Mouse (Mus musculus) limb, embryonic 15.5 days (tissue): ENCODE measurements around the gene Olfr1028. TPM values are rescaled to one million over a fixed set of nuclear protein-coding genes. Genes with fewer than 3 reads are reported as not detected.

Source experiments
- ATAC-seq: fragments of 200-750 bp; cut with Nextera tagmentation; 2 replicates; pipeline ENCODE4 v1.8.0; 2017; ENCODE audit warnings: low read depth, moderate TSS enrichment; ENCODE audit not compliant: insufficient number of reproducible peaks, low FRiP score, low TSS enrichment
- H3K27ac ChIP-seq: fragments of 300-500 bp; sonication (generic); 2 replicates; pipeline ENCODE4 v1.5.1; 2015; ENCODE audit warnings: moderate library complexity, mild to moderate bottlenecking, inconsistent platforms
- H3K27me3 ChIP-seq: fragments of 300-500 bp; sonication (generic); 2 replicates; pipeline ENCODE4 v1.6.1; 2015; ENCODE audit warnings: inconsistent platforms
- H3K36me3 ChIP-seq: fragments of 300-500 bp; sonication (generic); 2 replicates; pipeline ENCODE4 v1.6.1; 2015; ENCODE audit warnings: inconsistent platforms
- H3K4me1 ChIP-seq: fragments of 300-500 bp; sonication (generic); 2 replicates; pipeline ENCODE4 v1.6.1; 2015; ENCODE audit warnings: inconsistent platforms
- H3K4me2 ChIP-seq: fragments of 300-500 bp; sonication (generic); 2 replicates; pipeline ENCODE4 v1.6.1; 2015; ENCODE audit warnings: mild to moderate bottlenecking, inconsistent platforms
- H3K4me3 ChIP-seq: fragments of 300-500 bp; sonication (generic); 2 replicates; pipeline ENCODE4 v1.5.1; 2015; ENCODE audit warnings: mild to moderate bottlenecking, inconsistent platforms
- H3K9ac ChIP-seq: fragments of 300-500 bp; sonication (generic); 2 replicates; pipeline ENCODE4 v1.6.1; 2015; ENCODE audit warnings: inconsistent platforms
- H3K9me3 ChIP-seq: fragments of 300-500 bp; sonication (generic); 2 replicates; pipeline ENCODE4 v1.6.1; 2016; ENCODE audit warnings: inconsistent platforms
- WGBS: fragments of 180-500 bp; shearing (Covaris S2); methylation state at CpG from one replicate; pipeline ENCODE4 v1.1.7; 2015; 5-methylcytosine and 5-hydroxymethylcytosine counted together
- polyA plus RNA-seq: library from polyadenylated mRNA; unstranded; fragments of >200 nt; fragmentation: Nextera tagmentation; extraction: Ambion mirVana; gene quantifications from 2 replicates; pipeline ENCODE4 v1.2.1, GENCODE M21; 2015

Gene Olfr1028
- not detected in 2 replicates for polyA plus RNA-seq

DNA sequence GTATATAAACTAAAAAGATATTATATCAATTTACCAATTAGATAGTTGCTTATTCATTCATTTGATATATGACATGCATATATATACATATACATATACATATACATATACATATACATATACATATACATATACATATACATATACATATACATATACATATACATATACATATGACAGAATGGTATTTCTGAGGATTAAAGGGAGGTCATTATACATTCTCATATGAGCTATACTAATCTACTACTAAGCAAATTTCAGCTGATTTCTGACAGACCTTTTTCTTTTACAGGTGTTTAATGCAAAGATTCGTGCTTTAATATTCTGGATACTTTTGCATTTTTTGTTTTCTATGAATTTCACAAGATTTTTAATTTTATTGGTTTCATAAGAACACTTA, at the start of gene Olfr1028:
TSS of gene Olfr1028 (plus strand) at position 301 of the 400 bp plus-strand sequence.
- no peak for ATAC-seq
- H3K9ac ChIP-seq, result no peak within 1 kb of the TSS
- no peak within 1 kb of the TSS for H3K4me3 ChIP-seq
- no peaks in the 10 kb centered on the region for H3K36me3 ChIP-seq
- 78% methylated on average over 1 of the region's 1 CpGs for WGBS
- H3K27me3 ChIP-seq, result no peaks in the 10 kb centered on the region
- no peaks in the 10 kb centered on the region for H3K9me3 ChIP-seq
- no peak within 1 kb of the TSS for H3K27ac ChIP-seq
- H3K4me2 ChIP-seq, result no peak within 1 kb of the TSS
- no peaks in the 10 kb centered on the region for H3K4me1 ChIP-seq

DNA sequence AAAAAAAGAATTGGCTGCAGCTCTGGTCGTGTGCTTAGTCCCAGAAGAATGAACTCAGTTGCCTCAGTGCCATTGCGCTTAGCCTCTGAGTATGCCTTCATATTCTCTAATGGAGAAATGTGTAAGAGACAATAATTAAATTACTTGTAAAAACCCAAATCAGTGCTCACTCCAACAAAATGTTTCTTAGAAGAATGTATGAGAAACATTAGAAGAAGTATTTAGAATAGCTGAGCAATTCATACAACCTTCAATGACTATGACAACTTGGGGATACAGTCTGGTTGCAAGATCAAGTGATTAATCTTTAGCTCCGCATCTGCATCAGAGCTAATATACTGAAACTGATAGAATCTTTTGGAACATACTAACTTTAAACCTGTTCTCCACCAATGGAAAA, 45.3 kb upstream of the Olfr1028 start, which contains the start of gene Olfr1024:
TSS of gene Olfr1024 (minus strand) at position 101 of the 400 bp plus-strand sequence.
- WGBS, result 83% methylated on average over 3 of the region's 3 CpGs
- Histone ChIP-seq H3K4me2 (no peak within 1 kb of the TSS), H3K36me3 (no peaks in the 10 kb centered on the region), H3K4me3 (no peak within 1 kb of the TSS), H3K4me1 (no peaks in the 10 kb centered on the region), H3K27me3 (no peaks in the 10 kb centered on the region), H3K9ac (no peak within 1 kb of the TSS), H3K9me3 (no peaks in the 10 kb centered on the region), H3K27ac (no peak within 1 kb of the TSS)
- no peak for ATAC-seq

DNA sequence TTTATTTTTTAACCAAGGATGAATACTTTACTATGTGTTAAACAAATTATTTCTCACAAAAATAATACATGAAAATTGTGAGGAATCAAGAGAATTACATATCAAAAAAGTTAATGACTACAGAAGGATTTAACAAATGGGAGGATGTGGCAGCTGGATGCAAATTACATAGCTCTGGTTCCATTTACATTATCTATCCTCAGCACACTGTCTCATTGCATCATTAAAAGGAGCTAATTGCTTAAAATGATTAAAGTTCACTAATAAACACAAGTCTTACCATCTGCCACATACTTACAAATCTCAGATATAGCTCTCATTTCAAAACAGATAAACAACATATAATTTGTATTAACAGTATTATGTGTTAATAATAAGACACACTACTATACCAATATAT, 37.0 kb upstream of the Olfr1028 start:
- Histone ChIP-seq H3K4me2 (no peak overlapping the region), H3K27me3 (no peaks in the 10 kb centered on the region), H3K27ac (no peak overlapping the region), H3K9me3 (no peaks in the 10 kb centered on the region), H3K4me1 (no peaks in the 10 kb centered on the region), H3K36me3 (no peaks in the 10 kb centered on the region), H3K4me3 (no peak overlapping the region), H3K9ac (no peak overlapping the region)
- no peak for ATAC-seq

DNA sequence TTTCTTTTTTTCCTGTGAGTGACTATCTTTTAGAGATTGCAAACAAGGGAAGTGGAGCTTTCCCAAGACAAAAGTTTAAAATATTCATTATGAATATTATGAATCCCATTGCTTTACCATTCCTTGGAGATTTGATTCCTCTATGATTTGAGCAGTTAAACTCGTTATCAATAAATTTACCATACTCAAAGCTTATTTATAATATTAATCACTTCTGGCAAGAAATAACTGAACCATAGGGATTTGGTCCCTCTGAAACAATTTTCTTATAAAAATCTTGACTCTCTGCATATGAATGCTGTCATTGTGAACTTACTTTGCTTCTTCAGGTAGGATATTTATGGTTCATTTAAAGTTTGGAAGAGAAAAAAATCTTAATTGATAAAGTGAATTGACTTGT, 35.3 kb upstream of the Olfr1028 start, which contains the start of gene Olfr1025-ps1:
TSS of gene Olfr1025-ps1 (plus strand) at position 301 of the 400 bp plus-strand sequence.
- Histone ChIP-seq H3K27ac (no peak within 1 kb of the TSS), H3K4me1 (no peaks in the 10 kb centered on the region), H3K9me3 (no peaks in the 10 kb centered on the region), H3K4me3 (no peak within 1 kb of the TSS), H3K9ac (no peak within 1 kb of the TSS), H3K27me3 (no peaks in the 10 kb centered on the region), H3K36me3 (no peaks in the 10 kb centered on the region), H3K4me2 (no peak within 1 kb of the TSS)
- 49% methylated on average over 1 of the region's 1 CpGs for WGBS
- ATAC-seq, result no peak

DNA sequence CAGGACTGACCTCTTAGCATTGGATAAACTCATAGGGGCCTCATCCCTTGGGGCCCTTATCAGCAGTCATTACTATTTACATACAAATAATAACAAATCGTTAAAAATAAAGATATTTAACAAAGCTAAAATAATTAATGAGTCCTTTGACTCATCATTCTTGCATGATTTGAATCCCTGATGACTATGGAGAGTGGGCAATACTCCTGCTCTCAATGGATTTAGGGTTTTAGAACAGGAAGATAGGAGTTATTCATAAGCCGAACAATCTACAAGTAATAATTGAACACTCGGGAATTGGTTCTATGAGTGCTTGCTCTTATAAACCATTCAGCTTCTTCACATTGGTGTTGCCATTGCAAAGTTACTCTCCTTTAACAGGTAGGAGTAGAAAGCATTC, 29.0 kb upstream of the Olfr1028 start, which contains the start of gene Olfr1026:
TSS of gene Olfr1026 (plus strand) at position 301 of the 400 bp plus-strand sequence.
- Histone ChIP-seq H3K27ac (no peak within 1 kb of the TSS), H3K36me3 (no peaks in the 10 kb centered on the region), H3K9ac (no peak within 1 kb of the TSS), H3K9me3 (no peaks in the 10 kb centered on the region), H3K27me3 (no peaks in the 10 kb centered on the region), H3K4me2 (no peak within 1 kb of the TSS), H3K4me3 (no peak within 1 kb of the TSS), H3K4me1 (no peaks in the 10 kb centered on the region)
- WGBS, result 85% methylated on average over 3 of the region's 3 CpGs
- no peak for ATAC-seq

DNA sequence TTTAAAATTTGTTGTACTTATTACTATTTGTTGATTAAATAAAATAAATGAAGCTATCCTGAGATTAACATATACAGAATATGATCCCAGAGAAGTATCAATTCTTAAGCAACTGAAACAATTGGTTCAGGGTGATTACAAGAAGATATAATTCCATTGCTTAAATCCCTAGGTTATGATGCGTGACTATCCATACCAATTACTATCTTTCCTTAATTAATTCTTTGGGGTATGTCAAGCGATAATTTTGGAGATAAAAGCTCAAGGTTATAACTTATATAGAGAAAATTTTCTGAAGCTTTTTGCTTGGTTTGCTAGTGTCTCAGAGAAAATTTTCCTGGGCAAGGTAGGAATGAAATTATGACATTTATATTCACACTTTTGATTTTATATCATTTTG, 23.4 kb downstream of the Olfr1028 start, which contains the start of gene Olfr1029:
TSS of gene Olfr1029 (plus strand) at position 301 of the 400 bp plus-strand sequence.
- H3K27ac ChIP-seq, result no peak within 1 kb of the TSS
- H3K27me3 ChIP-seq, result no peaks in the 10 kb centered on the region
- H3K36me3 ChIP-seq, result no peaks in the 10 kb centered on the region
- 92% methylated on average over 2 of the region's 2 CpGs for WGBS
- H3K4me1 ChIP-seq, result no peaks in the 10 kb centered on the region
- no peak within 1 kb of the TSS for H3K4me3 ChIP-seq
- ATAC-seq, result no peak
- no peaks in the 10 kb centered on the region for H3K9me3 ChIP-seq
- H3K4me2 ChIP-seq, result no peak within 1 kb of the TSS
- no peak within 1 kb of the TSS for H3K9ac ChIP-seq

DNA sequence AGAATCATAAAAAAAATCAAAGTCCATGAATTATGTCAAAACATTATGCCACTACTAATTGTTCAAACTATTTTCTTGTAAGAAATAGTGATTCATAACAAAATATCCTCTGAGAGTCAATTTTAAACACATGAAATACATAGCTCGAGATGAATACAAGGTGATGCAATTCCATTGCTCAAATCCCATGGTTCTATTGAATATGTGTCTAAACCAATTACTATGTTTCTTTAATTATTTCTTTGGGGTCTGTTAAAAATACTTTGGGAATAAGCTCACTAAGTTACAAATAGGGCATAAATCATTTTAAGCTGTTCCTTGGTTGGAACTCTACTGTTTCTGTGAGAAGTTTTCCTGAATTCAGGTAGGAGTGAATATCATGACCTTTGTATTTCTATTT, 28.7 kb downstream of the Olfr1028 start, which contains the start of gene Olfr1030:
TSS of gene Olfr1030 (plus strand) at position 301 of the 400 bp plus-strand sequence.
- H3K9me3 ChIP-seq, result no peaks in the 10 kb centered on the region
- H3K9ac ChIP-seq, result no peak within 1 kb of the TSS
- no peak within 1 kb of the TSS for H3K4me2 ChIP-seq
- ATAC-seq, result no peak
- no peaks in the 10 kb centered on the region for H3K4me1 ChIP-seq
- no peak within 1 kb of the TSS for H3K27ac ChIP-seq
- H3K27me3 ChIP-seq, result no peaks in the 10 kb centered on the region
- H3K36me3 ChIP-seq, result no peaks in the 10 kb centered on the region
- no peak within 1 kb of the TSS for H3K4me3 ChIP-seq
- WGBS, result 65% methylated on average over 1 of the region's 1 CpGs

DNA sequence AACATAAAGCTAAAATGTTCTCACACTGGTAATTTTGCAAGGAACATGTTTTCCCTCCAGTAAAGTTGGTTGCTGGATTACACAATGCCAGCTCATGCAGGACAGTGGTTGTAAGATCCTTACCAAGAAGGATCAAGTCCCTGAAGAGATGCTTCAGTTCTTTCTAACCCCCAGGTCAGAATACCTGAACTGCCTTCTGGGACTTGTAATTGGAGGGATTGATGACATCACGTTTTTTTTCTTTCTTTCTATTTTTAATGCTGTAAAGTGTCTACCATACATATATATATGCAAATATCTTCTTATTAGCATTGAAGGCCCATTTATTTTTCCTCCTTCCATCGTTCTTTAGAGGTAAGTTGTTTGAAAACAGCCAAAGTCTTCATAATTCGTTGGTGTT, 39.8 kb downstream of the Olfr1028 start, which contains the start of gene Olfr1031:
TSS of gene Olfr1031 (plus strand) at position 301 of the 400 bp plus-strand sequence.
- Histone ChIP-seq H3K9me3 (no peaks in the 10 kb centered on the region), H3K36me3 (no peaks in the 10 kb centered on the region), H3K27me3 (no peaks in the 10 kb centered on the region), H3K4me3 (no peak within 1 kb of the TSS), H3K9ac (no peak within 1 kb of the TSS), H3K27ac (no peak within 1 kb of the TSS), H3K4me2 (no peak within 1 kb of the TSS), H3K4me1 (no peaks in the 10 kb centered on the region)
- WGBS, result 55% methylated on average over 3 of the region's 3 CpGs
- ATAC-seq, result no peak

Other genes starting within 250 kb of the Olfr1028 start
- gene Olfr1009, start 235.0 kb upstream of the Olfr1028 start, polyA plus RNA-seq, result not detected in 2 replicates
- gene Olfr1012, start 187.7 kb upstream of the Olfr1028 start, polyA plus RNA-seq, result not detected in 2 replicates
- gene Olfr1013, start 183.3 kb upstream of the Olfr1028 start, polyA plus RNA-seq, result not detected in 2 replicates
- not detected in 2 replicates for gene Olfr1014, start 177.7 kb upstream of the Olfr1028 start, polyA plus RNA-seq
- not detected in 2 replicates for gene Olfr1015, start 168.4 kb upstream of the Olfr1028 start, polyA plus RNA-seq
- gene Olfr1016, start 147.9 kb upstream of the Olfr1028 start, polyA plus RNA-seq, result not detected in 2 replicates
- gene Olfr1018, start 132.0 kb upstream of the Olfr1028 start, polyA plus RNA-seq, result not detected in 2 replicates
- not detected in 2 replicates for gene Olfr1019, start 105.0 kb upstream of the Olfr1028 start, polyA plus RNA-seq
- gene Olfr1020, start 103.4 kb upstream of the Olfr1028 start, polyA plus RNA-seq, result not detected in 2 replicates
- not detected in 2 replicates for gene Olfr1022, start 81.8 kb upstream of the Olfr1028 start, polyA plus RNA-seq
- not detected in 2 replicates for gene Olfr1023, start 64.8 kb upstream of the Olfr1028 start, polyA plus RNA-seq
- gene Olfr1024, start 45.4 kb upstream of the Olfr1028 start, polyA plus RNA-seq, result not detected in 2 replicates
- not detected in 2 replicates for gene Olfr1025-ps1, start 35.2 kb upstream of the Olfr1028 start, polyA plus RNA-seq
- gene Olfr1026, start 28.9 kb upstream of the Olfr1028 start, polyA plus RNA-seq, result not detected in 2 replicates
- gene Olfr1029, start 23.5 kb downstream of the Olfr1028 start, polyA plus RNA-seq, result not detected in 2 replicates
- not detected in 2 replicates for gene Olfr1030, start 28.8 kb downstream of the Olfr1028 start, polyA plus RNA-seq
- not detected in 2 replicates for gene Olfr1031, start 39.9 kb downstream of the Olfr1028 start, polyA plus RNA-seq
- gene Olfr1032, start 55.1 kb downstream of the Olfr1028 start, polyA plus RNA-seq, result not detected in 2 replicates
- 1.6 TPM in 2 replicates for gene Olfr1033, start 70.2 kb downstream of the Olfr1028 start, polyA plus RNA-seq
- 0.04 TPM in 1 of 2 replicates, not detected in the other for gene Olfr1034, start 95.4 kb downstream of the Olfr1028 start, polyA plus RNA-seq
- gene Olfr1036, start 123.6 kb downstream of the Olfr1028 start, polyA plus RNA-seq, result not detected in 2 replicates
- not detected in 2 replicates for gene Olfr1037, start 136.9 kb downstream of the Olfr1028 start, polyA plus RNA-seq
- not detected in 2 replicates for gene Olfr1039, start 185.5 kb downstream of the Olfr1028 start, polyA plus RNA-seq
- gene Olfr1040, start 196.3 kb downstream of the Olfr1028 start, polyA plus RNA-seq, result not detected in 2 replicates
- not detected in 2 replicates for gene Olfr1042, start 211.4 kb downstream of the Olfr1028 start, polyA plus RNA-seq
- gene Olfr1043, start 217.1 kb downstream of the Olfr1028 start, polyA plus RNA-seq, result not detected in 2 replicates
- not detected in 2 replicates for gene Olfr1044, start 227.4 kb downstream of the Olfr1028 start, polyA plus RNA-seq
- not detected in 2 replicates for gene Olfr52, start 235.2 kb downstream of the Olfr1028 start, polyA plus RNA-seq